Comparison of ENCODE assay signal across 15 mouse cellular contexts in the genomic region with DNA sequence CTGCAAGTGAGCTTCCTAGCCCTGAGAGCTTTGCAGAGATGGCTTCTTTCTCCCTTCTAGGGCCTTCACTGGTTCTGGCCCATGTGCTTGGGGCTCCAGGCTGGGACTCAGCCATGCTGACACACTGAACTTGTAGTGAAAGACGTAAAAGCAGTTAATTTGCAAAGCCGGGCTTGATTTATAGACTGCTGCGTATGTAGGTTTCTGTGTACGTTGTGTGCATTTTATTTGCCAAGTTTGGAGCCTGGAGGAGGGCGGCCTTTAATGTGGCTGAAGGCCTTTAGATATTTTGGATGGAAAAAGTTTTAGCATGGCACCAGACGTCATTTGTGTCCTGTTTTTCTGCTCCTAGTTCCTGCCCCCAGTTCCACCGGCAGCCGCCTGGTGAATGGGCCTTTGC. TPM values are rescaled to one million over a fixed set of nuclear protein-coding genes. Genes with fewer than 3 reads are reported as not detected.
DNase-seq lines count a peak whose midpoint lies in the region; ATAC-seq lines count a peak whose summit lies in the region.
"Had no signal": no experiment of that assay in that cellular context is flagged by ENCODE, and none has a peak within 500 bp of the region (broad histone marks: within the 10 kb centered on the region; RNA-seq: fewer than 3 reads in every experiment).

No protein-coding gene starts in this region.

- H3K4me2 ChIP-seq in heart, embryonic 11.5 days, result no peak overlapping the region
- H3K4me2 ChIP-seq in kidney, embryonic 16.5 days (replicated peaks; ENCODE audit: low read depth, low read length), result no peak overlapping the region
- H3K4me2 ChIP-seq in embryonic facial prominence, embryonic 14.5 days (ENCODE audit: low read depth, low read length), result no peak overlapping the region
- no peak overlapping the region for H3K4me2 ChIP-seq in liver, embryonic 13.5 days

- no peaks in the 10 kb centered on the region for H3K27me3 ChIP-seq in heart, embryonic 11.5 days (ENCODE audit: control insufficient read depth, insufficient read depth, low read length)
- H3K27me3 ChIP-seq in kidney, embryonic 16.5 days (ENCODE audit: insufficient read depth, low read length), result no peaks in the 10 kb centered on the region
- no peaks in the 10 kb centered on the region for H3K27me3 ChIP-seq in embryonic facial prominence, embryonic 14.5 days (replicated peaks; ENCODE audit: control insufficient read depth, insufficient read depth, low read length)
- H3K27me3 ChIP-seq in liver, embryonic 13.5 days, result no peaks in the 10 kb centered on the region

- no peak overlapping the region for H3K4me3 ChIP-seq in heart, embryonic 11.5 days (ENCODE audit: low read depth, low read length)
- H3K4me3 ChIP-seq in kidney, embryonic 16.5 days (ENCODE audit: low read length), result no peak overlapping the region
- no peak overlapping the region for H3K4me3 ChIP-seq in embryonic facial prominence, embryonic 14.5 days (ENCODE audit: low read depth, low read length)
- H3K4me3 ChIP-seq in liver, embryonic 13.5 days (replicated peaks), result no peak overlapping the region

- H3K27ac ChIP-seq in heart, embryonic 11.5 days (ENCODE audit: low read depth, low read length), result peak overlapping the region; percentile 84
- H3K27ac ChIP-seq in kidney, embryonic 16.5 days (ENCODE audit: low read length), result peak overlapping the region; percentile 91
- H3K27ac ChIP-seq in embryonic facial prominence, embryonic 14.5 days (replicated peaks; ENCODE audit: low read depth, low read length), result peak overlapping the region; percentile 95
- H3K27ac ChIP-seq in liver, embryonic 13.5 days, result peak overlapping the region; percentile 68

- no peak for DNase-seq in heart, postnatal 4 days
- no peak for DNase-seq in kidney, adult 18-20 months
- DNase-seq in embryonic facial prominence, embryonic 14.5 days (ENCODE audit: low spot score), result no peak
- no peak for DNase-seq in liver, embryonic 13.5 days
- no peak for DNase-seq in layer of hippocampus, postnatal 10 days (ENCODE audit: low spot score in 2 of 2)
- no peak for DNase-seq in embryo, embryonic 9.5 days (ENCODE audit: extremely low spot score)
- DNase-seq: adrenal gland, postnatal 25 days; cerebellum, postnatal 36 days; right cerebral cortex, adult 18-20 months; thymus, postnatal 14 days had no signal

- no peaks in the 10 kb centered on the region for H3K9me3 ChIP-seq in heart, embryonic 11.5 days (replicated peaks; ENCODE audit: control insufficient read depth, low read length)
- no peaks in the 10 kb centered on the region for H3K9me3 ChIP-seq in kidney, embryonic 16.5 days (ENCODE audit: low read length)
- H3K9me3 ChIP-seq in embryonic facial prominence, embryonic 14.5 days (ENCODE audit: control insufficient read depth, low read length), result no peaks in the 10 kb centered on the region
- H3K9me3 ChIP-seq in liver, embryonic 13.5 days (replicated peaks), result no peaks in the 10 kb centered on the region

- ATAC-seq in heart, embryonic 11.5 days (replicated peaks; ENCODE audit: insufficient number of reproducible peaks, low FRiP score, low TSS enrichment), result no peak
- ATAC-seq in kidney, embryonic 16.5 days (ENCODE audit: low FRiP score, low TSS enrichment), result no peak
- no peak for ATAC-seq in embryonic facial prominence, embryonic 14.5 days (ENCODE audit: low read depth)
- ATAC-seq in liver, embryonic 13.5 days (ENCODE audit: low read depth), result no peak
- ATAC-seq: inflammation-experienced regulatory T-cells, adult 6 months had no signal

- no peaks in the 10 kb centered on the region; the same call in 1 of the 2 replicates for H3K36me3 ChIP-seq in heart, embryonic 11.5 days (ENCODE audit: control insufficient read depth, insufficient read depth, low read length)
- peaks cover 4% of the 10 kb centered on the region; the same call in 1 of the 2 replicates for H3K36me3 ChIP-seq in kidney, embryonic 16.5 days (ENCODE audit: insufficient read depth, low read length)
- H3K36me3 ChIP-seq in embryonic facial prominence, embryonic 14.5 days (ENCODE audit: control insufficient read depth, insufficient read depth, low read length), result peaks cover 17% of the 10 kb centered on the region
- peaks cover 43% of the 10 kb centered on the region for H3K36me3 ChIP-seq in liver, embryonic 13.5 days

- peaks cover 45% of the 10 kb centered on the region for H3K4me1 ChIP-seq in heart, embryonic 11.5 days (ENCODE audit: control insufficient read depth, insufficient read depth, low read length)
- peaks cover 62% of the 10 kb centered on the region for H3K4me1 ChIP-seq in kidney, embryonic 16.5 days (ENCODE audit: insufficient read depth, low read length)
- H3K4me1 ChIP-seq in embryonic facial prominence, embryonic 14.5 days (ENCODE audit: control insufficient read depth, insufficient read depth, low read length), result peaks cover 37% of the 10 kb centered on the region
- peaks cover 71% of the 10 kb centered on the region for H3K4me1 ChIP-seq in liver, embryonic 13.5 days (replicated peaks)

- WGBS in heart, embryonic 11.5 days (ENCODE audit: insufficient replicate concordance), result 53% methylated on average over 8 of the region's 8 CpGs
- 29% methylated on average over 8 of the region's 8 CpGs for WGBS in kidney, embryonic 16.5 days
- WGBS in embryonic facial prominence, embryonic 14.5 days, result 58% methylated on average over 8 of the region's 8 CpGs
- WGBS in liver, embryonic 13.5 days (ENCODE audit: insufficient replicate concordance), result 78% methylated on average over 8 of the region's 8 CpGs

- 0 out of 2 replicates have a peak overlapping the region, but pooled peaks have one; percentile 34 for H3K9ac ChIP-seq in heart, embryonic 11.5 days (ENCODE audit: low read depth, low read length)
- H3K9ac ChIP-seq in kidney, embryonic 16.5 days (replicated peaks; ENCODE audit: low read length), result no peak overlapping the region; the same call in 1 of the 2 replicates
- no peak overlapping the region for H3K9ac ChIP-seq in embryonic facial prominence, embryonic 14.5 days (ENCODE audit: low read depth, low read length)
- no peak overlapping the region for H3K9ac ChIP-seq in liver, embryonic 13.5 days

RNA-seq across cellular contexts. Expression of a gene that starts 7.3 kb away (rescaled TPM):
- 15.4 and 19.3 TPM in 2 replicates for polyA plus RNA-seq in heart, embryonic 11.5 days (2014; fragmentation: Nextera tagmentation; extraction: Ambion mirVana)
- 1 to 10 TPM; 3.7 to 6.4 TPM for total RNA-seq in heart, postnatal 4 days (2021)
- 24.4 and 24.6 TPM in 2 replicates for polyA plus RNA-seq in kidney, embryonic 16.5 days (2015; fragmentation: Nextera tagmentation; extraction: Ambion mirVana)
- polyA plus RNA-seq in embryonic facial prominence, embryonic 14.5 days (2014; fragmentation: Nextera tagmentation; extraction: Ambion mirVana), result 30.3 and 33.1 TPM in 2 replicates
- polyA plus RNA-seq in liver, embryonic 13.5 days (2015; fragmentation: Nextera tagmentation; extraction: Ambion mirVana), result 11.3 and 12.2 TPM in 2 replicates
- 10 to 100 TPM in 1 of 2 experiments, 1 to 10 TPM in 1; 8.4 to 12.9 TPM for total RNA-seq in layer of hippocampus, postnatal 10 days (2021)

RNA-seq across cellular contexts. Expression of a gene that starts 41.2 kb away (rescaled TPM):
- 16.0 and 16.3 TPM in 2 replicates for polyA plus RNA-seq in heart, embryonic 11.5 days (2014; fragmentation: Nextera tagmentation; extraction: Ambion mirVana)
- 10 to 100 TPM in 1 of 2 experiments, under 1 TPM in 1; 0.98 to 10.9 TPM for total RNA-seq in heart, postnatal 4 days (2021)
- 14.2 and 17.2 TPM in 2 replicates for polyA plus RNA-seq in kidney, embryonic 16.5 days (2015; fragmentation: Nextera tagmentation; extraction: Ambion mirVana)
- polyA plus RNA-seq in embryonic facial prominence, embryonic 14.5 days (2014; fragmentation: Nextera tagmentation; extraction: Ambion mirVana), result 376 and 643 TPM in 2 replicates
- 1.6 and 2.6 TPM in 2 replicates for polyA plus RNA-seq in liver, embryonic 13.5 days (2015; fragmentation: Nextera tagmentation; extraction: Ambion mirVana)
- total RNA-seq in layer of hippocampus, postnatal 10 days (2021), result under 1 TPM; 0.82 to 0.96 TPM
- total RNA-seq: adrenal gland, postnatal 25 days; left cerebral cortex, postnatal 25 days; megakaryocyte progenitor cell, adult 5-6 weeks had no signal

Comparison
In these comparisons a context has a peak if more than half of its experiments do, and no peak if none do; other contexts are left out.
1. RNA of a gene that starts 41.2 kb away (polyA plus RNA-seq): 376 to 643 TPM in embryonic facial prominence, embryonic 14.5 days; 14.2 to 17.2 TPM in kidney, embryonic 16.5 days, 16.0 to 16.3 TPM in heart, embryonic 11.5 days and 1.6 to 2.6 TPM in liver, embryonic 13.5 days; every median in the first group is over 10 times any median in the second.
2. Peak in every context shown above with its lines, with median percentiles within 50 percentile points of each other: H3K27ac ChIP-seq.